ENCODE assay signal across 25 mouse cellular contexts in genomic region chr2:17091454-17091853, GRCm38 (mm10).
DNase-seq lines count a peak whose midpoint lies in the region; ATAC-seq and TF ChIP-seq lines count a peak whose summit lies in the region.
"Had no signal": no experiment of that assay in that cellular context is flagged by ENCODE, and none has a peak within 500 bp of the region (broad histone marks: within the 10 kb centered on the region; RNA-seq: fewer than 3 reads in every experiment).

No protein-coding gene starts in this region.

- no peak overlapping the region for H3K4me2 ChIP-seq in lung, embryonic 14.5 days
- H3K4me2 ChIP-seq: embryonic facial prominence, embryonic 12.5 days had no signal

- no peaks in the 10 kb centered on the region for H3K4me1 ChIP-seq in lung, embryonic 14.5 days (ENCODE audit: insufficient read depth)
- H3K4me1 ChIP-seq in MEL (ENCODE audit: control insufficient read depth in 1 of 2, insufficient read depth in 2 of 2, low read length in 2 of 2): no peaks in the 10 kb centered on the region
- H3K4me1 ChIP-seq: embryonic facial prominence, embryonic 10.5 days; embryonic facial prominence, embryonic 12.5 days had no signal

- no peak for TF ChIP-seq POLR2A in MEL (IDR thresholded peaks at IDR 0.05; ENCODE audit: control insufficient read depth in 1 of 2, insufficient read depth in 1 of 2, low read depth in 1 of 2, low read length in 2 of 2, poor library complexity in 1 of 2)

- WGBS in lung, embryonic 14.5 days: 54% methylated on average over 1 of the region's 1 CpGs

- H3K36me3 ChIP-seq in lung, embryonic 14.5 days (ENCODE audit: insufficient read depth): no peaks in the 10 kb centered on the region
- H3K36me3 ChIP-seq in MEL (ENCODE audit: control insufficient read depth in 1 of 2, insufficient read depth in 2 of 2, low read length in 2 of 2): no peaks in the 10 kb centered on the region
- H3K36me3 ChIP-seq: embryonic facial prominence, embryonic 10.5 days; embryonic facial prominence, embryonic 12.5 days; G1E had no signal

- no peak overlapping the region for H3K9ac ChIP-seq in lung, embryonic 14.5 days
- H3K9ac ChIP-seq in MEL (ENCODE audit: control insufficient read depth, low read depth, low read length, poor library complexity, severe bottlenecking): no peak overlapping the region
- H3K9ac ChIP-seq: embryonic facial prominence, embryonic 12.5 days had no signal

- no peak overlapping the region for H3K4me3 ChIP-seq in lung, embryonic 14.5 days (ENCODE audit: low read depth, low read length)
- no peak overlapping the region for H3K4me3 ChIP-seq in MEL (ENCODE audit: control insufficient read depth in 1 of 2, insufficient read depth in 1 of 2, low read depth in 2 of 2, low read length in 2 of 2)
- H3K4me3 ChIP-seq: embryonic facial prominence, embryonic 10.5 days; embryonic facial prominence, embryonic 12.5 days had no signal

- TF ChIP-seq EP300 in MEL (IDR thresholded peaks at IDR 0.05; ENCODE audit: low read depth in 1 of 2, low read length in 2 of 2): peak; percentile 64 to 78

- no peak for ATAC-seq in lung, embryonic 14.5 days (ENCODE audit: insufficient read depth)
- ATAC-seq in megakaryocyte progenitor cell, adult 5-6 weeks (replicated peaks; ENCODE audit: poor library complexity): 0 out of 2 replicates have a peak, but pooled peaks have one; percentile 26
- ATAC-seq: activated CD4-positive, CD25-positive, alpha-beta regulatory T cell, adult 4 months; CD4-positive, CD25-positive, alpha-beta regulatory T cell, adult 4 months; forebrain, embryonic 14.5 days; forebrain, embryonic 16.5 days; Patski had no signal

- DNase-seq in lung, embryonic 14.5 days: peak; percentile 4
- no peak for DNase-seq in lung, postnatal 4 days
- DNase-seq in MEL (ENCODE audit: low read depth, low spot score): peak; percentile 64
- no peak for DNase-seq in thymus, adult 18-20 months
- no peak for DNase-seq in frontal cortex, adult 2 months (ENCODE audit: extremely low spot score in 1 of 2, low spot score in 1 of 2)
- DNase-seq in frontal cortex, postnatal 14 days (ENCODE audit: low spot score in 2 of 2): no peak
- DNase-seq: adrenal gland, adult 8-10 months; adrenal gland, postnatal 14 days; adrenal gland, postnatal 36 days; B cell, adult 2 months; cerebellum, adult 11-12 months; cerebellum, adult 2 months; cerebellum, adult 9-10 months; cerebellum, postnatal 10 days; cerebellum, postnatal 25 days had no signal

- no peak for TF ChIP-seq CTCF in lung, embryonic 14.5 days (IDR thresholded peaks at IDR 0.05; ENCODE audit: low read depth)
- TF ChIP-seq CTCF in MEL (IDR thresholded peaks at IDR 0.05 in 2 of 3, conservative IDR thresholded peaks at IDR 0.05 in 1 of 3; ENCODE audit: control insufficient read depth in 1 of 3, insufficient read depth in 1 of 3, low read depth in 2 of 3, low read length in 3 of 3, poor library complexity in 1 of 3, severe bottlenecking in 1 of 3): no peak

- H3K27me3 ChIP-seq in lung, embryonic 14.5 days (ENCODE audit: insufficient read depth, low read length): no peaks in the 10 kb centered on the region
- H3K27me3 ChIP-seq in MEL (ENCODE audit: control insufficient read depth in 1 of 2, insufficient read depth in 2 of 2, low read length in 2 of 2): no peaks in the 10 kb centered on the region
- H3K27me3 ChIP-seq: CH12.LX; embryonic facial prominence, embryonic 12.5 days; Patski had no signal

- no peaks in the 10 kb centered on the region for H3K79me2 ChIP-seq in MEL (ENCODE audit: control insufficient read depth, insufficient read depth, low read length, poor library complexity)

- no peak for TF ChIP-seq RAD21 in MEL (IDR thresholded peaks at IDR 0.05; ENCODE audit: low read depth, low read length)

- no peak overlapping the region for H3K27ac ChIP-seq in lung, embryonic 14.5 days (ENCODE audit: low read depth)
- H3K27ac ChIP-seq in MEL (ENCODE audit: control insufficient read depth, low read depth, low read length): 0 out of 2 replicates have a peak overlapping the region, but pooled peaks have one; percentile 10
- H3K27ac ChIP-seq: embryonic facial prominence, embryonic 10.5 days; embryonic facial prominence, embryonic 12.5 days had no signal

- no peaks in the 10 kb centered on the region for H3K9me3 ChIP-seq in lung, embryonic 14.5 days (ENCODE audit: low read depth, low read length)
- no peaks in the 10 kb centered on the region for H3K9me3 ChIP-seq in MEL (replicated peaks; ENCODE audit: insufficient read depth, low read length)
- H3K9me3 ChIP-seq: embryonic facial prominence, embryonic 10.5 days; embryonic facial prominence, embryonic 12.5 days; G1E had no signal

TF ChIP-seq in MEL, 35 proteins besides CTCF, POLR2A, EP300 and RAD21:
- TF ChIP-seq CHD1 (IDR thresholded peaks at IDR 0.05; ENCODE audit: low read depth, low read length) (no peak), GATA1 (IDR thresholded peaks at IDR 0.05; ENCODE audit: low read depth, low read length) (peak; percentile 77), TCF12 (IDR thresholded peaks at IDR 0.05; ENCODE audit: low read depth, low read length) (peak; percentile 85), TAL1 (IDR thresholded peaks at IDR 0.05; ENCODE audit: low read length) (peak; percentile 31), ETS1 (IDR thresholded peaks at IDR 0.05; ENCODE audit: low read depth, low read length) (peak; percentile 48), ZMIZ1 (IDR thresholded peaks at IDR 0.05; ENCODE audit: low read depth, low read length) (no peak)
TF ChIP-seq in MEL: peak in this region for 4.

Comparison
In these comparisons a context has a peak if more than half of its experiments do, and no peak if none do; other contexts are left out.
1. DNase-seq: peak in lung, embryonic 14.5 days (single experiment) and MEL (single experiment); none in lung, postnatal 4 days (0 of 2), thymus, adult 18-20 months (0 of 2), frontal cortex, adult 2 months (0 of 2) and frontal cortex, postnatal 14 days (0 of 2).